Comparison of ENCODE assay signal across 9 mouse cellular contexts in genomic region chr13:56221995-56222848, GRCm38 (mm10). TPM values are rescaled to one million over a fixed set of nuclear protein-coding genes. Genes with fewer than 3 reads are reported as not detected.
A peak's percentile ranks its signal among the peaks of the same experiment; 100 is the strongest.
DNase-seq lines count a peak whose midpoint lies in the region; ATAC-seq lines count a peak whose summit lies in the region.
"Had no signal": no experiment of that assay in that cellular context is flagged by ENCODE, and none has a peak within 500 bp of the region (broad histone marks: within the 10 kb centered on the region; RNA-seq: fewer than 3 reads in every experiment).

No protein-coding gene starts in this region.

- peak overlapping the region; percentile 51 for H3K4me3 ChIP-seq in heart, embryonic 13.5 days
- peak overlapping the region; percentile 28 for H3K4me3 ChIP-seq in neural tube, embryonic 11.5 days (ENCODE audit: low read depth, low read length)

- peak overlapping the region; percentile 63 for H3K9ac ChIP-seq in heart, embryonic 13.5 days
- H3K9ac ChIP-seq in neural tube, embryonic 11.5 days (ENCODE audit: low read length), result peak overlapping the region; percentile 45

- no peak overlapping the region for H3K27ac ChIP-seq in heart, embryonic 13.5 days (replicated peaks)
- H3K27ac ChIP-seq in neural tube, embryonic 11.5 days (ENCODE audit: low read depth, low read length), result peak overlapping the region; percentile 76

- 2% methylated on average over 50 of the region's 50 CpGs for WGBS in heart, embryonic 13.5 days
- WGBS in neural tube, embryonic 11.5 days, result under 1% methylated on average over 50 of the region's 50 CpGs

- no peaks in the 10 kb centered on the region for H3K9me3 ChIP-seq in heart, embryonic 13.5 days
- no peaks in the 10 kb centered on the region for H3K9me3 ChIP-seq in neural tube, embryonic 11.5 days (ENCODE audit: control insufficient read depth, low read length)

- no peaks in the 10 kb centered on the region for H3K36me3 ChIP-seq in heart, embryonic 13.5 days
- H3K36me3 ChIP-seq in neural tube, embryonic 11.5 days (ENCODE audit: control insufficient read depth, insufficient read depth, low read length), result no peaks in the 10 kb centered on the region

- H3K4me1 ChIP-seq in heart, embryonic 13.5 days, result peaks cover 19% of the 10 kb centered on the region
- peaks cover 21% of the 10 kb centered on the region for H3K4me1 ChIP-seq in neural tube, embryonic 11.5 days (ENCODE audit: control insufficient read depth, insufficient read depth, low read length)

- peak; percentile 17 for DNase-seq in adrenal gland, adult 2 months
- no peak for DNase-seq in adrenal gland, adult 8-10 months
- peak; percentile 26 for DNase-seq in brain, adult 2 months (ENCODE audit: low read depth, low spot score)
- DNase-seq in layer of hippocampus, adult 8-10 months (ENCODE audit: low spot score in 2 of 2), result peak; percentile 43 to 49
- peak; percentile 68 for DNase-seq in neural tube, embryonic 11.5 days (ENCODE audit: low spot score)
- no peak for DNase-seq in thymus, postnatal 25 days

- H3K4me2 ChIP-seq in heart, embryonic 13.5 days, result peak overlapping the region; percentile 78
- H3K4me2 ChIP-seq in neural tube, embryonic 11.5 days (ENCODE audit: low read depth), result peak overlapping the region; percentile 53

- H3K27me3 ChIP-seq in heart, embryonic 13.5 days (replicated peaks), result peaks cover 94% of the 10 kb centered on the region
- peaks cover 52% of the 10 kb centered on the region for H3K27me3 ChIP-seq in neural tube, embryonic 11.5 days (ENCODE audit: control insufficient read depth, insufficient read depth, low read length)

- no peak for ATAC-seq in heart, embryonic 13.5 days (ENCODE audit: extremely low read depth, insufficient number of reproducible peaks, low FRiP score, low TSS enrichment)
- peak; percentile 58 for ATAC-seq in neural tube, embryonic 11.5 days (ENCODE audit: insufficient read depth, low FRiP score, low TSS enrichment)
- no peak for ATAC-seq in megakaryocyte progenitor cell, adult 5-6 weeks (replicated peaks; ENCODE audit: poor library complexity)

RNA-seq across cellular contexts. Expression of gene Neurog1, which starts 29.7 kb away (rescaled TPM):
- not detected for total RNA-seq in adrenal gland, adult 2 months (2021)
- polyA plus RNA-seq in adrenal gland, adult 2 months (2012; rRNA removed), result not detected in 2 replicates
- not detected for total RNA-seq in adrenal gland, adult 8-10 months (2022)
- polyA plus RNA-seq in heart, embryonic 13.5 days (2015; fragmentation: Nextera tagmentation; extraction: Ambion mirVana), result not detected in 2 replicates
- under 1 TPM in 2 of 4 experiments, not detected in 2; 0.18 to 0.29 TPM for total RNA-seq in layer of hippocampus, adult 8-10 months (2022)
- polyA plus RNA-seq in neural tube, embryonic 11.5 days (2014; fragmentation: Nextera tagmentation; extraction: Ambion mirVana), result 37.3 and 44.0 TPM in 2 replicates
- total RNA-seq in megakaryocyte progenitor cell, adult 5-6 weeks (2015), result not detected in 2 replicates
- not detected in 2 replicates for total RNA-seq in megakaryocyte progenitor cell, adult 5-6 weeks (2017)
- polyA plus RNA-seq: liver, embryonic 16.5 days had no signal

RNA-seq across cellular contexts. Expression of gene Tifab, which starts 43.5 kb away (rescaled TPM):
- total RNA-seq in adrenal gland, adult 2 months (2021), result 1 to 10 TPM; 2.3 to 2.9 TPM
- 5.0 and 5.5 TPM in 2 replicates for polyA plus RNA-seq in adrenal gland, adult 2 months (2012; rRNA removed)
- 1 to 10 TPM; 1.9 to 5.3 (median 4.4) TPM for total RNA-seq in adrenal gland, adult 8-10 months (2022)
- polyA plus RNA-seq in heart, embryonic 13.5 days (2015; fragmentation: Nextera tagmentation; extraction: Ambion mirVana), result 1.1 and 1.7 TPM in 2 replicates
- 1 to 10 TPM; 1.6 to 7.4 (median 3.9) TPM for total RNA-seq in layer of hippocampus, adult 8-10 months (2022)
- 0.26 and 0.44 TPM in 2 replicates for polyA plus RNA-seq in neural tube, embryonic 11.5 days (2014; fragmentation: Nextera tagmentation; extraction: Ambion mirVana)
- total RNA-seq in megakaryocyte progenitor cell, adult 5-6 weeks (2015), result 81.5 and 82.6 TPM in 2 replicates
- total RNA-seq in megakaryocyte progenitor cell, adult 5-6 weeks (2017), result 99.3 and 113 TPM in 2 replicates

Comparison
In these comparisons a context has a peak if more than half of its experiments do, and no peak if none do; other contexts are left out.
1. DNase-seq: peak in adrenal gland, adult 2 months (single experiment), brain, adult 2 months (single experiment), layer of hippocampus, adult 8-10 months (2 of 2) and neural tube, embryonic 11.5 days (single experiment); none in adrenal gland, adult 8-10 months (single experiment) and thymus, postnatal 25 days (single experiment).
2. RNA of gene Tifab, which starts 43.5 kb away (total RNA-seq): 81.5 to 113 TPM in megakaryocyte progenitor cell, adult 5-6 weeks; 1.6 to 7.4 TPM in layer of hippocampus, adult 8-10 months, 1.9 to 5.3 TPM in adrenal gland, adult 8-10 months and 2.3 to 2.9 TPM in adrenal gland, adult 2 months; every median in the first group is over 4 times any median in the second.